Mouse (Mus musculus) brain, embryonic 14.5 days (tissue): Measurements from ENCODE around the gene Nrxn1. TPM values are rescaled to one million over a fixed set of nuclear protein-coding genes. Genes with fewer than 3 reads are reported as not detected.

Experiments used
- DNase-seq: peaks from one replicate; pipeline ENCODE4 v3.0.0-alpha.2; 2011; ENCODE audit warnings: low read depth
- CTCF ChIP-seq: fragments of 200-500 bp; IDR thresholded peaks from 2 replicates; pipeline ENCODE4 v1.5.1; 2012; ENCODE audit warnings: inconsistent platforms, mild to moderate bottlenecking, moderate library complexity, borderline replicate concordance; ENCODE audit not compliant: insufficient read depth, insufficient read length; ENCODE audit errors: extremely low read depth
- POLR2A ChIP-seq: fragments of 200-500 bp; IDR thresholded peaks from 2 replicates; pipeline ENCODE4 v1.6.1; 2012; ENCODE audit warnings: mild to moderate bottlenecking, inconsistent platforms, borderline replicate concordance; ENCODE audit not compliant: poor library complexity, insufficient read depth, insufficient read length, severe bottlenecking; ENCODE audit errors: extremely low read depth
- polyA plus RNA-seq: library from polyadenylated mRNA; depleted of rRNA; stranded (reverse); fragments of >200 nt; gene quantifications from 2 replicates; pipeline ENCODE4 v1.2.3, GENCODE M21; 2012

The Nrxn1 gene
- polyA plus RNA-seq, 1 experiment, result 123 TPM

DNA sequence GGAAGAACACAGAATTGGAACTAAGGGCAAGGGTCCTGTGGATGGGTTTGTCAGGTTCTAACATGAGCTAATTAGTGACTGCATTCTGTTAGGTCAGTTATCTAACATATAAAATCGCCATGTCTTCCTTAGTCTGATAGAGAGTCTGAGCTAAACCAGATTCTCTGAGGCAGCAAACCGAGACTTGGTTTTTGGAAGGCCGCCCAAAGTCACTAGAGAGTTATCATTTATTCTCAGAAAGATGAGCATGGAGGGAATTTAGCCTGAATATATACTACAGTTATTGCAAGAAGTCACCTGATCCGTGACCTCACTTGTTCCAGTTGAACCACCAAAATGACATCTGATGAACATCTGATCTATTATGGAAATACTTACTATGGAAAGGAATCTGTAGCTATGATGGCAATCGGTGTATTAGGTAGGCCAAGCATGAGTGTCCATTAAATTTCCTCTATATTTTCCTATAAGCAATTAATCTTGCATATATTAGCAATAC, 397.7 kb downstream of the Nrxn1 start:
- no peak for DNase-seq
- no peak for TF ChIP-seq POLR2A
- TF ChIP-seq CTCF, result no peak

DNA sequence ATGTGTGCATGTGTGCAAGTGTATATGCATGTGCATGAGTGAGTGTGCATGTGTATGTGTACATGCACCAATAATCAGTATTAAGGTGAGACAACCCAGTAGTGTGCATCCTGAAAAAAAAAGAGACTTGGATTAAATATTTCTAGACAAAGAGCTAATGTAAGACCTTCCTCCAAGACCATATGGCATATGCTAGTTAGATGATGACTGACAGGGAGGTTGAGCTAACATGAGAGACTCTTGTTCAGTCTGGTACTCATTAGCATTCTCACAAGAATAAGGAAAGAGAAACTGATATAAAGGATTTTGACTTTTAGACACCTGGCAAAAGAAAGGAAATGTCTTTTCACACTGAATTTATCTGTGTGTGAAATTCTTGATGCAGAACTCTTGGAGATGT, 408.7 kb downstream of the Nrxn1 start:
- TF ChIP-seq POLR2A (no peak), CTCF (no peak)
- DNase-seq, result peak; percentile 53

DNA sequence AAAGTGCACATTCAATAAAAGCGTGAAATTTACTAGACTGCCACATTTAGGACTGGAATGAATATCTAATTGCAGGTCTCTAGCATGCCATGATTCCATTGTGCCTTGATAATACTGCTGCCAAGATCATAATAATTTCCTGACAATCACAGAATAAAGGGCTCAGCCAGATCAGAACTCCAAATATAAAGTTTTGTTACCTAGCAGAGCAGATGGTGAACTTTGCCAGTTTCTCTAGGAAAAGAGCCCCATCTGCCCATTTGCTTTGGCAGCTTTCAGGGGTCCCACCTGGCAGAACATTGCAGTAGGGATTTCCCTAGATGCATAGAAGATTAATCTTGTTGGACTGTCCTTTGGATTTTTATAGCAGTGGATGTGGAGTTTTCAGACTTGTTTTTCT, 411.9 kb downstream of the Nrxn1 start:
- TF ChIP-seq POLR2A, result no peak
- TF ChIP-seq CTCF, result no peak
- peak; percentile 75 for DNase-seq

GRCm38 (mm10) chr17:90676676-90677075, 416.2 kb downstream of the Nrxn1 start:
- DNase-seq, result no peak
- no peak for TF ChIP-seq CTCF
- TF ChIP-seq POLR2A, result no peak

- no peak for DNase-seq
- TF ChIP-seq POLR2A (no peak), CTCF (no peak)
These were observed 430.6 kb downstream of the Nrxn1 start for GRCm38 (mm10) chr17:90662318-90662717.

DNA sequence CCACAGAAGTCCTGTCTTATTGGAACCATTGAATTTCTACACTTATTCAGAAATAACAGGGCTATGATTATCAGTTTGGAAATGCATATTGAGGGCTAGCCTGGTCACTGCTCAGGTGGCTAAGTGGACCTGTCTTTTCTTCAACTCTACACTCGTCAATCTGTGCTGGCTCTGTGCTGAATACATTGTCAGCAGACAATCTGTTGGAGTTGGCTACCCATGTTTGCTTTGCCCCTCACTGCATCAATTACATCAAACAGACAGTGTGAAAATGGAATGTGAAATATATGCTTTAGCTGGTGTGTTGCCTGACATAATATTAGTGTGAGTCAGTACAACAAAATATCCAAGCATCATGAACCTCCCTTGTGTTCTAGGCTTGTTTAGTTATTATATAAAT, 438.4 kb downstream of the Nrxn1 start:
- TF ChIP-seq CTCF (no peak), POLR2A (no peak)
- DNase-seq, result peak; percentile 78

- peak; percentile 88 for DNase-seq
- TF ChIP-seq CTCF, result no peak
- TF ChIP-seq POLR2A, result no peak
These were observed 439.5 kb downstream of the Nrxn1 start for GRCm38 (mm10) chr17:90653347-90653746.

DNA sequence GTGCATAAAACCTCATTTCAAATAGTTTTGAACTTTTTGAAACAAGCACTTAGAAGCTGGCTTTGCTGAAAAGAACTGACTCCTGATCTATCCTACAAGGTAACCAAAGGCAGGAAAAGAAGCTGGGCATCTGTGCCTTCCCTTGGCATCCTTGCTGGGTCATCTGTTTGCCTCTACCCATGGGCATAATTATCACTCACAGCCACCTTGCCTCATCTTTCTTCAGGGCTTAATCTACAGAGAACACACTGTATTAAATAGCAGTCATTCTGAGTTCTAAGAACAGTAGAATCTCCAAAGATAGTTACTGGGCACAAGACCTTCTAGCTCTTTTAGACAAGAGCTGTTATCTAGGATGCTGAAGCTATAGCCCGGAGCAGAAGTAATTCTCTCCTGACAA, 442.6 kb downstream of the Nrxn1 start:
- DNase-seq, result no peak
- TF ChIP-seq POLR2A, result no peak

- DNase-seq, result peak; percentile 79
- no peak for TF ChIP-seq CTCF
- TF ChIP-seq POLR2A, result no peak
These were observed 453.8 kb downstream of the Nrxn1 start for GRCm38 (mm10) chr17:90638970-90639524.

GRCm38 (mm10) chr17:90638183-90638727, 454.6 kb downstream of the Nrxn1 start:
- DNase-seq, result no peak
- TF ChIP-seq CTCF, result no peak
- TF ChIP-seq POLR2A, result no peak

- TF ChIP-seq POLR2A, result no peak
- TF ChIP-seq CTCF, result no peak
- DNase-seq, result no peak
These were observed 461.5 kb downstream of the Nrxn1 start for GRCm38 (mm10) chr17:90631371-90631770.

- no peak for TF ChIP-seq POLR2A
- TF ChIP-seq CTCF, result no peak
- DNase-seq, result peak; percentile 47
These were observed 463.0 kb downstream of the Nrxn1 start for GRCm38 (mm10) chr17:90629851-90630250.
